Mouse (Mus musculus): ENCODE results near the gene Srsf10.

Srsf10 gene

GRCm38 (mm10) chr4:135913433-135913832, 57.9 kb downstream of the Srsf10 start:
- DNase-seq (ENCODE audit: low read depth, low spot score): no peak

- no peak for DNase-seq (ENCODE audit: low read depth, low spot score)
Measured at GRCm38 (mm10) chr4:135918635-135919279, 63.2 kb downstream of the Srsf10 start.

GRCm38 (mm10) chr4:135919280-135919639, 63.7 kb downstream of the Srsf10 start:
- no peak for DNase-seq (ENCODE audit: low read depth, low spot score)

Measured in skeletal muscle tissue, adult 2 months (tissue).